Mouse (Mus musculus) adrenal gland, postnatal 14 days (tissue): ENCODE data around the gene Abcd3. TPM values are rescaled to one million over a fixed set of nuclear protein-coding genes. Genes with fewer than 3 reads are reported as not detected.

Experiments used
- DNase-seq: peaks from one replicate; pipeline ENCODE4 v3.0.0; 2021; ENCODE audit warnings: mixed read lengths
- total RNA-seq: library from RNA; stranded (reverse); gene quantifications from 2 replicates; pipeline ENCODE4 v1.2.3, GENCODE M21; 2021

Abcd3 gene
- total RNA-seq, 1 experiment from 2014 or later = 169 TPM

DNA sequence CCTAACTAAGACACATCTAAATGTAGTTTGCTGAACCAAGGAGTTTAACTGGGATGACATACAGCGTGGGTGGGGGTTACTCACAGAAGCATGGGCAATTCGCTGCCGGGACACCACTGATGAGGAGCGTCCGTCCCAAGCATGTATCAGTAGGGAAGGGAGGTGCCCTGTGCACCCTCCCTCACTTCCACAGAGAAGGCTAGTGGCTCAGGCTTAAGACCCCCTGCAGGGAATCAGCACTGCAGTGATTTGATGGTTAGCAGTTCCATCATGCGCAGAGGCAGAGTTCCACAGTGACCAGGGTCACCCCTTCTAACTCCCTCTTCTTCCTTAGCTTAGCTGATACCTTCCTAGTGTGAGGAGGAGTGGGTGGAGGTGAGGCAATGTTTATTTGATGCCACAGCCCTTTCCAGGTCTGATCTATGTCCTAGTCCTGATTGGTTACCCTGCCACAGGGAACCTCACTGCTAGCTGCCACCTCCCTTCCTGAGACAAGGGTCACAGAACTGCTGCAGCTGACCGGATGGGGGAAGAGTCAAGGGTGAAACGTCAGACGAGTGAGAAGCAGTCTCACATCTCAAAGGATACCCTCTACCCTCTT is 76.3 kb downstream of the Abcd3 start:
- DNase-seq = no peak

DNA sequence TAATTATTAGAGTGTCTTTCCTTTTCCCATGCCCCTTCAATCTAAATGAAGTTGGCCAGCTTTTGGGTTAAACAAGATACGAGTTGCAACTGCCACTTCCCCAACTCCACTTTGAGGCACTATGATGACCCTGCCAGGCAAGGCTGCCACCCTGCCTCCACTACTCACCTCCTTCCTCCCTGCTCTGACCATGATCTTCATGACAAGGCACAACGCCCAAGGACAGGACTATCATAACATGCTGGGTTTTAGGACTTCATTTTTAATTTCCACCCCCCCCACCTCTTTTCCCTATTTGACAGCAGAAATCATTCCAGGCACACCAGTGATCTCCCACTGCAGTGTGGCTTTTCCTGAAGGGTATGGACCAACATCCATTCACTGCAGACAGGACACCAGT is 77.2 kb downstream of the Abcd3 start:
- DNase-seq = peak; percentile 32

DNA sequence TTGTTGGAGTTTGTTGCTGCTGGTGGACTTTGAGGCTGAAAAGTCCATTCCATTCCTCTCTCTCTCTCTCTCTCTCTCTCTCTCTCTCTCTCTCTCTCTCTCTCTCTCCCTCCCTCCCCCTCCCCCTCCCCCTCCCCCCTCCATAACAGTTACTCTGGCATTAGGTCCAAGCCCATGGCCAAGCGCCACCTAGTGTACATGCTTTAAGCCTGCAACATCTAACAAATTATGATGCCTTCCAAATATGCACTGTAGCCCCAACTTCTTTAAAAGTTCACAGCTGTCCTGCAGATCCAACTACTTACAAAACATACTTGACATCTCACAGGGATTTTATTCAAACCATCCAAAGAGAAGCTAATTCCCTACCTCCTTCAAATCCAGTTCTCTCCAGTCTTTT is 77.6 kb downstream of the Abcd3 start:
- DNase-seq = peak; percentile 77

- peak; percentile 87 for DNase-seq
These were observed 78.9 kb downstream of the Abcd3 start for GRCm38 (mm10) chr3:121736025-121736744.

DNA sequence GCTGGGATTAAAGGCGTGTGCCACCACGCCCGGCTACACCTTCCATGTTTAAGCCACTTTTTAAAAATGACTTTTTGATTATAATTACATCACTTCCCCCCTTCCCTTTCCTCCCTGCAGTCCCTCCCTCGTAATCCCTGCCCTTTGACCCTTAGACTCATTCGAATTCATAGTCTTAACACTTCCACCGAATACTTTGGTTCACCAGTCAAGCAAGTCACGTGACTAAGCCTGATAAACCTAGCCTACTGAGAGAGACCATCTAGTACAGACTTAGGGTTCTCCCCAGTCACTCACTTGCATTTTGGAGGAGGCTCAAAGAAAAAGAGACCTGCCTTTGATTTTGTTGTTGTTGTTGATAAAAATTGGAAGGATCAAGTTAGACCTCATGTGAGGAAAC is 79.6 kb downstream of the Abcd3 start:
- no peak for DNase-seq

- no peak for DNase-seq
These were observed 85.4 kb downstream of the Abcd3 start for GRCm38 (mm10) chr3:121729678-121730077.

DNA sequence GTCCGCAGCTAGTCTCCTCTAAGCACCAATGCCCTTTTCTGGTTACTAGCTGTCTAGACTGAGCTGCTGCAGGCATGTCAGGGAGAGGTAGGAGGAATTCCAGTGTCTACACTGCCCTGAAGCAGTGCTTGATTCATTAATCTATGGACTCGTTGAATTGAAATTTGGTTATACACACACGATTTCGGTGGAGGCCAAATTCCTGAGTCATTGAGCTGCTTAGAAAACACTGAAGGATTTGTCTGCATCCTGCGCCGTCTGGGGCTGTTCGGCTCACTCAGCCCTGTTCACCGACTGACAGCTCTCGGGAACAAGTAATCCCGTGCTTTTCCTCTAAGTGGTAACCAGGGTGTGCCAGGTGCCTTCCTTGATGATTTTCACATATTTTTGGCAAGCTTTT is 89.5 kb downstream of the Abcd3 start:
- no peak for DNase-seq

DNA sequence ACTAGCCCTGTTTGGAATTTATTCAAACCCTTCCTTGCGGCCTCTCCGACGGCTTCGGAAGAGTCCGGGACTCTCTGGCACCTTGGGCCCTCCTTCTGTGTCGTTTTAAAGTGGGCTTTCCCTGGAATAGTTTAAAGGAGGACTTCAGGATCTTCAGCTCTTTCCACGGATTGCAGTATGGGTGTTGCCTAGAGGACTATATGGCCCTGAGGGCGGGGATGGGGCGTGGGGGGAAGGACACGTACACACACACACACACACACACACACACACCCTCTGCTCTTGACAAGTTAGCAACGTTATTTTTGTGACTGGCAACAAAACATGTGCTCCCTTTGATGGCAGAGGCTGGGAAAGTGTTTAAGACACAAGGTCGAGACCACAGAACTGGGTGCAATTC is 90.5 kb downstream of the Abcd3 start:
- no peak for DNase-seq

- DNase-seq = no peak
These were observed 91.1 kb downstream of the Abcd3 start for GRCm38 (mm10) chr3:121723968-121724524.

DNA sequence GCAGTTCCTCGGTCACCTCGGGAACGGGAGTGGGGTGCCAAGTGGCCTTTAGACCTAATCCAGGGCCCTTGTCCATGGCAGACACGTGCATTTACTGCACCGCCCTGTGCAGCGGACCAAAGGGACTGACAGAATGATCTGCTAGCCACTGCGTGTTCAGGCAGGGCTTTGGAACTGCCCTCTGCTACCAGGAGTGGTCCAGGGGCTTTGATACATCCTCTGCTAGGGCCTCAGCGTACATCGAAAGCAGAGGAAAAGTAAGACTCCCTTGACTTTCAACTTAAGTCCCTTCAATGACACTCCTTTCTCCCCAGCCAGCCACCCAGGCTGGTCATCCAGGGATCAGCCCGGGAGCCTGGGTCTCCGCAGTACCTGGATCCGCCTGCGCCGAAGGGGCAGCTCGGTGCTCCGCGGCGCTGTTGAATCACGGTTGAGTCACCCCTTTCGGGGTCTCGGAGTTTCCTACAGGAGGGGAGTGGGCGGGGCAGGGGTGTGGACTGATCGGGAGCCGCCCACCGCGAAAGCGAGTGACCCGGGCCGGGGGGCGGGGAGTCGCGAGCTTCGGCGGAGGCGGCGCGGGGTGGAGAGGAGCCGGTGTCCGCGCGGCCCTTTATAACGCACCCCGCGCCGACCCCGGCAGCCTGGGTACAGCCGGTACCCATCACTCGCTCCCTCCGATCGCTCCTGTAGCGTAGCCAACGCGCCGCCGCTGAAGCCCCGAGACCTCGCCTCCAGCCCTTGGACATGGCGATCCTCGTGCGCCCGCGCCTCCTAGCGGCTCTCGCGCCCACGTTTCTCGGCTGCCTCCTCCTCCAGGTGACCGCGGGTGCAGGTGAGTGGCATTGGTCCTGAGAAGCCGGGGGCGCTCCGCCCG is 91.9 kb downstream of the Abcd3 start, which contains the start of gene F3:
TSS of gene F3 (plus strand) at position 567 of the 874 bp plus-strand sequence.
- peak; percentile 85 for DNase-seq

GRCm38 (mm10) chr3:121721691-121722070 is 93.4 kb downstream of the Abcd3 start:
- DNase-seq = no peak

DNA sequence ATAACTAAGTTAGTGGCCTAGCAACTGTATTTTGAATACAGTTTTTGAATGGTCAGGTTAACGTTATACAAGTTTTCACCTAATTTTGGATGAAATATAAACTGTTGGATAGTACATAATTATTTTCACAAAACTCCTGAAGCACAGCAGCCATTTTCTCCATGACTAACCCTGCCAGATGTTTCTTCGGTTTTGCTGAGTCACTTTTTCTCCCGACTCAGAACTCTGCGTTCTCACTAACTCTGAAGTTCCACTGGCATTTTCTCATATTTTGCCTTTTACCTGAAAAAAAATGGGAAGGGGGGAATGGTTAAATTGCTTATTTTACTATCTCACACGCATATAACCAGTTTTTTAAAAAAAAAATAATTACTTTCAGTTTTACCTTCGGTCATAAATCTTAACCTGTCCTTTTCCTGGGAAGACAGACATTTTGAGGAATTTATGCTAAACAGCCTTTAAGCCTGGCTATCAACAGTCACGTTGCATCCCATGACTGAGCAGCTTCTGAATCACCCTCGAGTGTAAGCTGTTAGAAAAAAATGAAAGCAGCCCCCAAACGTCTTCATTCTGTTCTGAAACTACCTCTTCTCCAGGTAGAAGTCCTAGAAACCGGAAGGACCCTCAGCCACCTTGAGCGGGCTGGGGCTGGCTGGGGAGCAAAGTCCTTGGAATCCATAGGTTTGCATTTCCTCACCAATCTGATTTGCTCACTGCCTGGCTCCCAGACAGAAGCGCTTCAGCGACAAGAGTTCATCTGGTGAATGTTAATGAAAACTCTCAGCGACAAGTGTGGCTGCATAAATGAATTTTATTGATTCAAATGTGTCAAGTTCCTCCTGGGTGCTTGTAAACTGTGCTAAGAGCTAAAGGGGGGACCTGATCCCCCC is 94.1 kb downstream of the Abcd3 start:
- DNase-seq = no peak

DNA sequence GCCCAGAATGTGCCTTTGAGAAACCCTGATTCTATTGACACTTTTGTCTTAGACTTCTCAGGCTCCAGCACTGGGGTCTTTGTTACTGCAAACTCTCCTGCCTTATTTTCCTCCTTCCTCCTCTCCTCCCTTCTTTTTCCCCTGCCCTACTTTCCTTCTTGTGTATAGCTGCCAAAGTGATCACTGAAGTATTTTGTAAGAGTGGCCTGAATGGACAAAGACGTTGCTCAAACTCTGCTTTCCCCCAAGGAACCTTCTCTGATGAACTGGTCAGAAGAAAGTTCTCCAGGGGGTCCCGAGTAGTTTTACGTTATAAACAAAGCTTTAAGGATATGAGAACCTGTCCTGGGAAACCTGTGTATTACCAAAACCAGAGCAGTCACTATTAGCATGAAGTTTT is 95.4 kb downstream of the Abcd3 start:
- no peak for DNase-seq

DNA sequence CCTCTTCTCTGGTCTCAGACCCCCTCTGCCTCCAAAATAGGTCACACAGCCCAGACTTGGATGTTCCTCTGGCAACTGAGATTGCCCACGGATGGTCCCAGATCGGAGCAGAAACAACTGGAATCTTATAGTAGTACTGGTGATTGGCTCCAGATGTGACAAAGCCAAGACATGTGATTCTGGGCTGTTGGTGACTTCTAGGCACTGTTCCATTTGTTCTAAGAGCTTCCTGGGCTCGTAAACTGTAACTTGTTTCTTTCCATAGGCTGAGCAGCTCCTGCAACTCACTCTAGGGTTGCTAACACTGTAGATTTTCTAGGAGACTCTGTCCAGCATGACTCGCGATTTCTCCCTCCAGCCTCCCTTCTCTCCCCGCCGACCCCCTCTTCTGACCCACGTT is 96.4 kb downstream of the Abcd3 start:
- no peak for DNase-seq

GRCm38 (mm10) chr3:121716480-121716879 is 98.6 kb downstream of the Abcd3 start:
- DNase-seq = no peak

GRCm38 (mm10) chr3:121715741-121716459 is 99.2 kb downstream of the Abcd3 start:
- no peak for DNase-seq

- DNase-seq = no peak
These were observed 99.8 kb downstream of the Abcd3 start for GRCm38 (mm10) chr3:121715336-121715735.

DNA sequence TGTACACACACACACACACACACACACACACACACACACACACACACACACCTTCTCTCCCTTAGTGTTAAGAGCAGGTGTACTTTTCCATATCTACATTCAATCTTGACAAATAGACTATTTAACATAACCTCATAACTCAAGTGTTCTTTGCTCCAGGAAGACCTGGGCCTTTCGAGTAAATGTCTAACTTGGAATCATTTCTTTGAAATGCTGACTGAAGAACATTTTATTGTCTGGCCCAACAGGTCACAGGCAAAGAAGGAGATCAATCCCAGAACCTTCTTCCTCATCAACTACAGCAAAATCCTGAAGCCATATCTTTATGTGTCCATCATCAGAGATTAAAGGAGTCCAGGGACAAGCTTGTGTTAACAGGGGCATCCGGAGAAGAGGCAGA is 100.6 kb downstream of the Abcd3 start:
- no peak for DNase-seq

- no peak for DNase-seq
These were observed 101.3 kb downstream of the Abcd3 start for GRCm38 (mm10) chr3:121713816-121714215.

DNA sequence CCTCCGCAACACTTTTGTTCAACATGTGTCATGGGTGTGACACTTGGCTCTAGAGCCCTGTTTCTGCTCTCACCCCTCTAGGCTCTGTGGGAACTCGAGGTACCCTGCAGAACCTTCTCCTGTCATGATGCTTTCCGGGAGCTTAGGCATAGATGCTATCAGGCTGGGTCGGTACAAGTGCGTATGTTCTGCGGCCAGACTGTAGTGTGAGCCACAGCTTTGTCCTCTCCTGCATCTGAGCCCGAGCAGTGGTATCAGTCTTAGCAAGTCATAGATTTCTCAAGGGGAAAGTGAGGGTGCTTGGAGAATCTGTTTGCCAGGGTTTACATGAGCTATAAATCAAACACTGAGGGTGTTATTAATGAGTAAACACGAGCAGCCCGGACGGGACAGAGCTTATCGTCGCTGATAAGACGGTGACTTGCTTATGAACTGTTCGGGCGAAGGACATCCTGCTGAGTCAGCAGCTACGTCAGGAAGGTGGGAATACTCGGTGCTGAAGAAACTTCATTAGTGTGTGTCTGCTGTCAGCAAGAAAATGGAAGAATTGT is 101.9 kb downstream of the Abcd3 start:
- peak; percentile 73 for DNase-seq

- no peak for DNase-seq
These were observed 102.9 kb downstream of the Abcd3 start for GRCm38 (mm10) chr3:121712222-121712621.
